Mouse (Mus musculus) monocyte, adult 2 months (primary cell): ENCODE data around the gene Srsf1.

Source experiments
- DNase-seq, 2 experiments: peaks; one replicate each; pipeline ENCODE4 v3.0.0; 2022; ENCODE audit warnings: low spot score in 2 of 2, low read depth in 1 of 2

The Srsf1 gene

GRCm38 (mm10) chr11:88069246-88069570 is 22.0 kb downstream of the Srsf1 start:
- no peak for DNase-seq

GRCm38 (mm10) chr11:88070392-88070791 is 23.2 kb downstream of the Srsf1 start:
- no peak for DNase-seq

GRCm38 (mm10) chr11:88071113-88071512 is 23.9 kb downstream of the Srsf1 start:
- no peak for DNase-seq

- no peak for DNase-seq
Measured at GRCm38 (mm10) chr11:88073343-88073875, 26.2 kb downstream of the Srsf1 start.

GRCm38 (mm10) chr11:88075701-88076100 is 28.5 kb downstream of the Srsf1 start:
- DNase-seq: no peak

- DNase-seq: no peak
Measured at GRCm38 (mm10) chr11:88076394-88076793, 29.2 kb downstream of the Srsf1 start.

- DNase-seq: no peak
Measured at GRCm38 (mm10) chr11:88083699-88084098, 36.5 kb downstream of the Srsf1 start.

GRCm38 (mm10) chr11:88086737-88087627 is 39.8 kb downstream of the Srsf1 start:
- no peak for DNase-seq

- no peak for DNase-seq
Measured at GRCm38 (mm10) chr11:88089150-88089549, 42.0 kb downstream of the Srsf1 start.

GRCm38 (mm10) chr11:88090293-88090692 is 43.1 kb downstream of the Srsf1 start:
- DNase-seq: no peak

GRCm38 (mm10) chr11:88091949-88092348 is 44.8 kb downstream of the Srsf1 start:
- no peak for DNase-seq

GRCm38 (mm10) chr11:88097173-88097572 is 50.0 kb downstream of the Srsf1 start:
- DNase-seq: no peak

- no peak for DNase-seq
Measured at GRCm38 (mm10) chr11:88098021-88098729, 51.0 kb downstream of the Srsf1 start, which contains the start of gene Cuedc1. Gene Cuedc1, plus strand, starts transcription at chr11:88098058.

- peak in 1 of 2 experiments; percentile 57 for DNase-seq
Measured at GRCm38 (mm10) chr11:88098787-88099598, 51.8 kb downstream of the Srsf1 start.

GRCm38 (mm10) chr11:88099599-88100023 is 52.4 kb downstream of the Srsf1 start:
- DNase-seq: no peak

- DNase-seq: no peak
Measured at GRCm38 (mm10) chr11:88100170-88100569, 53.0 kb downstream of the Srsf1 start.
